16 mouse cellular contexts compared by ENCODE assay signal in genomic region chr14:25894566-25894965, GRCm38 (mm10). TPM values are rescaled to one million over a fixed set of nuclear protein-coding genes. Genes with fewer than 3 reads are reported as not detected.
A peak's percentile ranks its signal among the peaks of the same experiment; 100 is the strongest.
DNase-seq lines count a peak whose midpoint lies in the region; ATAC-seq and TF ChIP-seq lines count a peak whose summit lies in the region.
"Not testable (repeated sequence)": the region's sequence is repeated elsewhere in the genome, so short reads cannot be mapped to it uniquely, and the experiment has no call there.
"Had no signal": no experiment of that assay in that cellular context is flagged by ENCODE, and none has a peak within 500 bp of the region (broad histone marks: within the 10 kb centered on the region; RNA-seq: fewer than 3 reads in every experiment).

No protein-coding gene starts in this region.

- not testable (repeated sequence) for TF ChIP-seq POLR2A in limb, embryonic 14.5 days (IDR thresholded peaks at IDR 0.05; ENCODE audit: borderline replicate concordance, extremely low read depth, insufficient read depth, insufficient read length)

- not testable (repeated sequence) for H3K4me1 ChIP-seq in heart, embryonic 15.5 days (replicated peaks); intestine, embryonic 14.5 days (replicated peaks; ENCODE audit: control insufficient read depth, insufficient read depth, low read length); intestine, embryonic 16.5 days (ENCODE audit: control insufficient read depth, insufficient read depth, low read length); limb, embryonic 14.5 days (ENCODE audit: control insufficient read depth, insufficient read depth, low read length); lung, embryonic 14.5 days (ENCODE audit: insufficient read depth); lung, postnatal 0 days (ENCODE audit: insufficient read depth, low read depth, low read length); stomach, embryonic 15.5 days; stomach, postnatal 0 days (replicated peaks; ENCODE audit: control insufficient read depth, insufficient read depth)

- H3K27me3 ChIP-seq in heart, embryonic 15.5 days; intestine, embryonic 14.5 days (replicated peaks; ENCODE audit: control insufficient read depth, insufficient read depth, low read length); intestine, embryonic 16.5 days (replicated peaks; ENCODE audit: control insufficient read depth, insufficient read depth, low read length); limb, embryonic 14.5 days (ENCODE audit: control insufficient read depth, insufficient read depth, low read length); lung, embryonic 14.5 days (ENCODE audit: insufficient read depth, low read length); lung, postnatal 0 days (replicated peaks; ENCODE audit: insufficient read depth, low read length); stomach, embryonic 15.5 days (replicated peaks); stomach, postnatal 0 days (ENCODE audit: control insufficient read depth, insufficient read depth, low read length): not testable (repeated sequence)

- not testable (repeated sequence) for TF ChIP-seq EP300 in lung, postnatal 0 days (IDR thresholded peaks at IDR 0.05); stomach, postnatal 0 days (optimal IDR thresholded peaks at IDR 0.05)

- H3K27ac ChIP-seq in heart, embryonic 15.5 days; intestine, embryonic 14.5 days (ENCODE audit: low read depth); intestine, embryonic 16.5 days (ENCODE audit: low read length); limb, embryonic 14.5 days (replicated peaks; ENCODE audit: low read depth, low read length); lung, embryonic 14.5 days (ENCODE audit: low read depth); lung, postnatal 0 days (ENCODE audit: low read length); stomach, embryonic 15.5 days; stomach, postnatal 0 days (replicated peaks): not testable (repeated sequence)

- TF ChIP-seq CTCF in lung, embryonic 14.5 days (IDR thresholded peaks at IDR 0.05; ENCODE audit: low read depth); lung, postnatal 0 days (IDR thresholded peaks at IDR 0.05); stomach, postnatal 0 days (IDR thresholded peaks at IDR 0.05; ENCODE audit: low read depth): not testable (repeated sequence)

- not testable (repeated sequence) for H3K4me3 ChIP-seq in heart, embryonic 15.5 days; intestine, embryonic 14.5 days (ENCODE audit: low read depth, low read length); intestine, embryonic 16.5 days (ENCODE audit: low read length); limb, embryonic 14.5 days (replicated peaks; ENCODE audit: low read length); lung, embryonic 14.5 days (ENCODE audit: low read depth, low read length); lung, postnatal 0 days (ENCODE audit: low read depth, low read length); stomach, embryonic 15.5 days (replicated peaks); stomach, postnatal 0 days (ENCODE audit: low read depth, low read length)

- no CpG with 5 or more reads among the region's 3 CpGs for WGBS in heart, embryonic 15.5 days
- WGBS in intestine, embryonic 14.5 days, result no CpG with 5 or more reads among the region's 3 CpGs
- no CpG with 5 or more reads among the region's 3 CpGs for WGBS in intestine, embryonic 16.5 days
- no CpG with 5 or more reads among the region's 3 CpGs for WGBS in limb, embryonic 14.5 days
- no CpG with 5 or more reads among the region's 3 CpGs for WGBS in lung, embryonic 14.5 days
- no CpG with 5 or more reads among the region's 3 CpGs for WGBS in lung, postnatal 0 days
- no CpG with 5 or more reads among the region's 3 CpGs for WGBS in stomach, embryonic 15.5 days
- WGBS in stomach, postnatal 0 days, result no CpG with 5 or more reads among the region's 3 CpGs

- H3K4me2 ChIP-seq in heart, embryonic 15.5 days; intestine, embryonic 14.5 days (ENCODE audit: low read length); intestine, embryonic 16.5 days (ENCODE audit: low read depth, low read length); limb, embryonic 14.5 days (replicated peaks; ENCODE audit: low read depth, low read length, severe bottlenecking); lung, embryonic 14.5 days; lung, postnatal 0 days (replicated peaks; ENCODE audit: low read depth, low read length); stomach, embryonic 15.5 days; stomach, postnatal 0 days (replicated peaks; ENCODE audit: low read depth): not testable (repeated sequence)

- 0 out of 2 replicates have a peak, but pooled peaks have one; percentile 10 for ATAC-seq in heart, embryonic 15.5 days (replicated peaks; ENCODE audit: insufficient number of reproducible peaks, insufficient read depth, low FRiP score, low read depth)
- ATAC-seq in intestine, embryonic 14.5 days (replicated peaks; ENCODE audit: low FRiP score, low TSS enrichment, low read depth), result peak; percentile 58; the same call in 1 of the 2 replicates
- ATAC-seq in intestine, embryonic 16.5 days, result peak; percentile 38; the same call in 1 of the 2 replicates
- peak; percentile 75 for ATAC-seq in limb, embryonic 14.5 days (ENCODE audit: low FRiP score, low read depth)
- peak; percentile 71 for ATAC-seq in lung, embryonic 14.5 days (ENCODE audit: insufficient read depth)
- ATAC-seq in lung, postnatal 0 days, result peak; percentile 57
- ATAC-seq in stomach, embryonic 15.5 days (ENCODE audit: insufficient read depth, low FRiP score, low read depth), result peak; percentile 71; the same call in 1 of the 2 replicates
- peak; percentile 84 for ATAC-seq in stomach, postnatal 0 days (ENCODE audit: low FRiP score, low TSS enrichment)

- H3K9me3 ChIP-seq in heart, embryonic 15.5 days (replicated peaks); intestine, embryonic 14.5 days (ENCODE audit: control insufficient read depth, low read length); intestine, embryonic 16.5 days (ENCODE audit: control insufficient read depth, low read length); limb, embryonic 14.5 days (ENCODE audit: control insufficient read depth, low read length); lung, embryonic 14.5 days (ENCODE audit: low read depth, low read length); lung, postnatal 0 days (ENCODE audit: low read length); stomach, embryonic 15.5 days; stomach, postnatal 0 days (ENCODE audit: control insufficient read depth, low read length): not testable (repeated sequence)

- not testable (repeated sequence) for H3K36me3 ChIP-seq in heart, embryonic 15.5 days; intestine, embryonic 14.5 days (ENCODE audit: control insufficient read depth, insufficient read depth, low read length); intestine, embryonic 16.5 days (ENCODE audit: control insufficient read depth, insufficient read depth, low read length); limb, embryonic 14.5 days (ENCODE audit: control insufficient read depth, insufficient read depth, low read length); lung, embryonic 14.5 days (ENCODE audit: insufficient read depth); lung, postnatal 0 days (ENCODE audit: insufficient read depth, low read length); stomach, embryonic 15.5 days; stomach, postnatal 0 days (ENCODE audit: control insufficient read depth, insufficient read depth, low read length)

- DNase-seq in intestine, embryonic 14.5 days (ENCODE audit: low spot score); limb, embryonic 14.5 days (ENCODE audit: low spot score); lung, embryonic 14.5 days; lung, postnatal 0 days (ENCODE audit: low spot score); stomach, postnatal 0 days (ENCODE audit: low spot score): not testable (repeated sequence)

- not testable (repeated sequence) for H3K9ac ChIP-seq in heart, embryonic 15.5 days; intestine, embryonic 14.5 days (ENCODE audit: low read length); intestine, embryonic 16.5 days (ENCODE audit: low read depth, low read length); limb, embryonic 14.5 days (ENCODE audit: low read depth, low read length, severe bottlenecking); lung, embryonic 14.5 days; lung, postnatal 0 days (replicated peaks; ENCODE audit: low read depth); stomach, embryonic 15.5 days; stomach, postnatal 0 days (ENCODE audit: low read length)

RNA-seq across cellular contexts. Expression of gene Plac9a, which starts 8.3 kb away (rescaled TPM):
- 0.85 TPM in 1 of 2 replicates, not detected in the other for polyA plus RNA-seq in heart, embryonic 15.5 days (2015; fragmentation: Nextera tagmentation; extraction: Ambion mirVana)
- not detected in 2 replicates for polyA plus RNA-seq in intestine, embryonic 14.5 days (2014; fragmentation: Nextera tagmentation; extraction: Ambion mirVana)
- 0.86 and 1.9 TPM in 2 replicates for polyA plus RNA-seq in intestine, embryonic 16.5 days (2015; fragmentation: Nextera tagmentation; extraction: Ambion mirVana)
- polyA plus RNA-seq in limb, embryonic 14.5 days (2012; rRNA removed), result 0.31 and 0.54 TPM in 2 replicates
- polyA plus RNA-seq in limb, embryonic 14.5 days (2014; fragmentation: Nextera tagmentation; extraction: Ambion mirVana), result 0.56 TPM in 1 of 2 replicates, not detected in the other
- polyA plus RNA-seq in lung, embryonic 14.5 days (2014; fragmentation: Nextera tagmentation; extraction: Ambion mirVana), result 0.53 and 1.4 TPM in 2 replicates
- polyA plus RNA-seq in lung, postnatal 0 days (2015; fragmentation: Nextera tagmentation; extraction: Ambion mirVana), result 5.1 and 13.2 TPM in 2 replicates
- polyA plus RNA-seq in stomach, embryonic 15.5 days (2015; fragmentation: Nextera tagmentation; extraction: Ambion mirVana), result 0.48 and 2.3 TPM in 2 replicates
- polyA plus RNA-seq in stomach, postnatal 0 days (2015; fragmentation: Nextera tagmentation; extraction: Ambion mirVana), result 1.9 and 2.8 TPM in 2 replicates
- polyA plus RNA-seq: brain, embryonic 14.5 days; embryonic facial prominence, embryonic 11.5 days; embryonic facial prominence, embryonic 13.5 days; forebrain, embryonic 11.5 days; forebrain, embryonic 13.5 days; forebrain, embryonic 15.5 days had no signal

RNA-seq across cellular contexts. Expression of gene Tmem254a, which starts 32.9 kb away (rescaled TPM):
- 2.3 and 4.2 TPM in 2 replicates for polyA plus RNA-seq in heart, embryonic 15.5 days (2015; fragmentation: Nextera tagmentation; extraction: Ambion mirVana)
- 3.8 and 4.9 TPM in 2 replicates for polyA plus RNA-seq in intestine, embryonic 14.5 days (2014; fragmentation: Nextera tagmentation; extraction: Ambion mirVana)
- polyA plus RNA-seq in intestine, embryonic 16.5 days (2015; fragmentation: Nextera tagmentation; extraction: Ambion mirVana), result 5.2 and 5.9 TPM in 2 replicates
- polyA plus RNA-seq in limb, embryonic 14.5 days (2012; rRNA removed), result 2.5 and 4.0 TPM in 2 replicates
- polyA plus RNA-seq in limb, embryonic 14.5 days (2014; fragmentation: Nextera tagmentation; extraction: Ambion mirVana), result 3.8 and 7.6 TPM in 2 replicates
- polyA plus RNA-seq in lung, embryonic 14.5 days (2014; fragmentation: Nextera tagmentation; extraction: Ambion mirVana), result 1.6 and 4.5 TPM in 2 replicates
- 4.5 and 4.6 TPM in 2 replicates for polyA plus RNA-seq in lung, postnatal 0 days (2015; fragmentation: Nextera tagmentation; extraction: Ambion mirVana)
- polyA plus RNA-seq in stomach, embryonic 15.5 days (2015; fragmentation: Nextera tagmentation; extraction: Ambion mirVana), result 4.4 and 7.3 TPM in 2 replicates
- 4.2 TPM in 2 replicates for polyA plus RNA-seq in stomach, postnatal 0 days (2015; fragmentation: Nextera tagmentation; extraction: Ambion mirVana)

RNA-seq across cellular contexts. Expression of gene Cphx1, which starts 43.5 kb away (rescaled TPM):
- polyA plus RNA-seq in heart, embryonic 15.5 days (2015; fragmentation: Nextera tagmentation; extraction: Ambion mirVana), result not detected in 2 replicates
- polyA plus RNA-seq in intestine, embryonic 14.5 days (2014; fragmentation: Nextera tagmentation; extraction: Ambion mirVana), result not detected in 2 replicates
- polyA plus RNA-seq in intestine, embryonic 16.5 days (2015; fragmentation: Nextera tagmentation; extraction: Ambion mirVana), result 0.33 TPM in 1 of 2 replicates, not detected in the other
- polyA plus RNA-seq in limb, embryonic 14.5 days (2012; rRNA removed), result 0.04 TPM in 1 of 2 replicates, not detected in the other
- 0.11 TPM in 1 of 2 replicates, not detected in the other for polyA plus RNA-seq in limb, embryonic 14.5 days (2014; fragmentation: Nextera tagmentation; extraction: Ambion mirVana)
- polyA plus RNA-seq in lung, embryonic 14.5 days (2014; fragmentation: Nextera tagmentation; extraction: Ambion mirVana), result not detected in 2 replicates
- 0.10 TPM in 1 of 2 replicates, not detected in the other for polyA plus RNA-seq in lung, postnatal 0 days (2015; fragmentation: Nextera tagmentation; extraction: Ambion mirVana)
- 0.18 and 0.67 TPM in 2 replicates for polyA plus RNA-seq in stomach, embryonic 15.5 days (2015; fragmentation: Nextera tagmentation; extraction: Ambion mirVana)
- polyA plus RNA-seq in stomach, postnatal 0 days (2015; fragmentation: Nextera tagmentation; extraction: Ambion mirVana), result 0.05 and 0.10 TPM in 2 replicates
- polyA plus RNA-seq: adrenal gland, adult 2 months; brain, embryonic 14.5 days; C2C12; embryonic facial prominence, embryonic 13.5 days; forebrain, embryonic 11.5 days; forebrain, embryonic 13.5 days; forebrain, embryonic 15.5 days had no signal

RNA-seq across cellular contexts. Expression of gene Anxa11, which starts 52.6 kb away (rescaled TPM):
- 27.0 and 31.6 TPM in 2 replicates for polyA plus RNA-seq in heart, embryonic 15.5 days (2015; fragmentation: Nextera tagmentation; extraction: Ambion mirVana)
- polyA plus RNA-seq in intestine, embryonic 14.5 days (2014; fragmentation: Nextera tagmentation; extraction: Ambion mirVana), result 66.8 and 68.3 TPM in 2 replicates
- polyA plus RNA-seq in intestine, embryonic 16.5 days (2015; fragmentation: Nextera tagmentation; extraction: Ambion mirVana), result 95.3 and 105 TPM in 2 replicates
- 20.3 and 22.4 TPM in 2 replicates for polyA plus RNA-seq in limb, embryonic 14.5 days (2012; rRNA removed)
- 18.7 and 20.5 TPM in 2 replicates for polyA plus RNA-seq in limb, embryonic 14.5 days (2014; fragmentation: Nextera tagmentation; extraction: Ambion mirVana)
- polyA plus RNA-seq in lung, embryonic 14.5 days (2014; fragmentation: Nextera tagmentation; extraction: Ambion mirVana), result 19.4 and 23.7 TPM in 2 replicates
- 54.6 and 55.3 TPM in 2 replicates for polyA plus RNA-seq in lung, postnatal 0 days (2015; fragmentation: Nextera tagmentation; extraction: Ambion mirVana)
- polyA plus RNA-seq in stomach, embryonic 15.5 days (2015; fragmentation: Nextera tagmentation; extraction: Ambion mirVana), result 44.6 and 46.8 TPM in 2 replicates
- 60.6 and 67.3 TPM in 2 replicates for polyA plus RNA-seq in stomach, postnatal 0 days (2015; fragmentation: Nextera tagmentation; extraction: Ambion mirVana)

Comparison
In these comparisons a context has a peak if more than half of its experiments do, and no peak if none do; other contexts are left out.
1. ATAC-seq: peak in every context shown above with its lines; median percentile 84 in stomach, postnatal 0 days; 75 in limb, embryonic 14.5 days; 71 in lung, embryonic 14.5 days; 71 in stomach, embryonic 15.5 days; 58 in intestine, embryonic 14.5 days; 57 in lung, postnatal 0 days; 38 in intestine, embryonic 16.5 days; 10 in heart, embryonic 15.5 days.